Mouse (Mus musculus) lung, postnatal 0 days (tissue): ENCODE measurements at regions not wholly inside any gene's neighbourhood (a gene's known extent, or its start where the extent isn't known, plus 50 kb on each side); places are given as distances from the start of the nearest gene placed in this dataset.

Experiments
- CTCF ChIP-seq: IDR thresholded peaks from 2 replicates; pipeline ENCODE4 v1.5.1; 2016; ENCODE audit warnings: antibody characterized with exemption, mild to moderate bottlenecking
- EP300 ChIP-seq: IDR thresholded peaks from 2 replicates; pipeline ENCODE4 v1.6.1; 2016; ENCODE audit warnings: antibody characterized with exemption, mild to moderate bottlenecking, control low read depth

DNA sequence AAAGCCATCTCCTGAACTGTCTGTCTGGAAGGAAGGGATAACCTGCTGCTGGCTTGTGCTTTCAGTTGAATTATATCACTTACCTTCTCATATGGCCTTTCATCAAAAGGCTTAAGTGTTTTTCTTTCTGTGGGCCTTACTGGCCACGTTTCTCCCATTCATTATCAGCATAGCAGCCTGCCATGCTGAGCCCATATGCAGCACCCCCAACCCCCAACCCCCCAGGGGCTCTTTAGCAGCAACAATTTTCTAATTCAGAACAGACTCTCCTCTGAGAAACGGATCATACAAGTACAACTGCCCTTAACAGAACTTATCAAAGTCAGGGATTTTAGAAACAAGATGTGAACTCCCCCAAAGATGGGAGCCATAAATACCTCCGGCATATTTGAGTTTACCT, 282.5 kb upstream of the Spag17 start:
- TF ChIP-seq CTCF: no peak
- TF ChIP-seq EP300: no peak
